Mouse (Mus musculus) thymus, postnatal 10 days (tissue): ENCODE results near the gene Phlda2.
A peak's percentile ranks its signal among the peaks of the same experiment; 100 is the strongest.

Experiments
- DNase-seq, 2 experiments: peaks; one replicate each; pipeline ENCODE4 v3.0.0; 2021; ENCODE audit warnings: low spot score in 2 of 2

Gene Phlda2

DNA sequence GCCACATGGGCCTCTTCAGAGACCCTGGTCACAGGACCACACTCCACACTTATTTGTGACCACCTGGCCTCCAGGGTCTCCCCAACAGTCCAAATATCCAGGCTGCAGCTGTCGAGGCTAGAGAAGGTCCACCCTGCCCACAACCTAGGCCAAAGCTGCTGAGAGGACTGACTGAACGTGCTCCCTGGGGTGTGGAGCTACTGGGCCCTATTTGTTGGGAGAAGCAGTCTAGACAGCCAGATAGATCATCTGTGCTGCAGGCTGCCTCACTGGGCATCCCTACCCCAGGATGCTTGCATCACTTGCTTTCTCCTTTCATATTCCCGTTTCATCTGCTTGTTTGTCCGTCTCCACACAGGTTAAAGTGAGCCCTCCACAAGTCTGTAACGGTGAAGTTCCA lies 40.4 kb downstream of the Phlda2 start:
- no peak for DNase-seq

DNA sequence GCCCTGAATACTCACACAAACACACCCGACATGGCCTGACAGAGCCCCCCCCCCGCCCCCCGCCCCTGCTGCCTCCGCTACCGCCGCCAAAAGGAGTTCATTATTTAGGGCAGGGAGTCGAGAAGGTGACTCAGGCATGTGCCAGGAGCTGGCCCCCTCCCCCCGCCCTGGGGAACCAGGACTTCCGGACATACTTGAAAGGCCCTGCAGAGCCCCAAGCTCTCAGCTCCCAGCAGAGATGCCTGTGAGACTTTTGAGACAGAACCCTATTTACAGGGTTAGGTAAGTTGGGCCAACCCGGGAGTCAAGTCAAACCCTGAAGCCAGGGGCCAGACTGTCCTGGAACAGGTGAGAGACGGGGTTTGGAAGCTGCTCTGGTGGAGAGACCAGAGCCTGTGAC lies 41.0 kb downstream of the Phlda2 start:
- DNase-seq = no peak

DNA sequence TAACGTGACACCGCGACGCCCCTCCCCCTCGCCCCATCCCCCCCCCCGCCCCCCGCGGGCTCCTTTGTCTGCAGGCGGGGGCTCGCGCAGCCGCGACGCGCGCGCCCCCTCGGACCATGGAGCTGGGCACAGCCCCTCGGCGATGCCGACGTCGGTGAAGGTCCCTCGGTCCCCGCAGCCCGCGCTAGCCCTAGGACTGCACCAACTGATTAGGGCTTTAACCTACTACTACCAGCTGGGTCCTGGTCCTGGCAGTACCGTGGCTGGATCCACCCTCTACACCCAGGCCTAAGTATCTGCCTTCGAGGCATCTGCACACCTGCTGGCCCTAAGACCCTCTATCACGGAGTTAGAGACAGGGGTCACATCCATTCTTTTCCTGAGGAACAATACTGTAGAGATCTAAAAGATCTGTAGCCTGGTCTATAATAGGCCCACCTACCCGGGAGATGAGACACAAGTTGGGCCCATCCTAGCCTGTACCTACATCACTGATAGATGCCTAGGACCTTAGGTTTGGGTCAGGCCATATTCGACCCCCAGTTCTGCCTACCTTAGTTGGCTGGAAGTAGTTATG lies 41.6 kb downstream of the Phlda2 start:
- DNase-seq = no peak

DNA sequence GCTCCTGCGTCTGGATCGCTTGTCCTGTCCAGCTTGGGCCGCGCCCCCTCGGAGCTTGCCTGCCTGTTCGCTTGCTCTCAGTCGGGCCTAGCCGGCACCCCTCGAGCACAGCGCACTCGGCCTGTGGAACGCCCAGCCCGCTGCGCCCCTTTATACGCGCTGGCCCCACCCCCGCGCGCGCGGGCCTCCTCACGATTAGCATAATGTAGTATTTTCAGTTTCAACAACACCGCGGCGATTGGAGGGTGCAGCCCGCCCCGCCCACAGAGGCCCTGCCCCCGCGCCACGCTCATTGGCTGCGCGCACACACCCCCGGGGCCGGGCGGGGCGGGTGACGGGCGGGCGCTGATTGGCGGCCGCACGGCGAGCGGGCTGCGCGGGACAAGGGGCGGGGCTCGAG lies 42.1 kb downstream of the Phlda2 start, which contains the start of gene Cdkn1c:
Gene Cdkn1c (minus strand): TSS at position 177 of the 400 bp plus-strand sequence.
- peak; percentile 87 to 89 for DNase-seq

DNA sequence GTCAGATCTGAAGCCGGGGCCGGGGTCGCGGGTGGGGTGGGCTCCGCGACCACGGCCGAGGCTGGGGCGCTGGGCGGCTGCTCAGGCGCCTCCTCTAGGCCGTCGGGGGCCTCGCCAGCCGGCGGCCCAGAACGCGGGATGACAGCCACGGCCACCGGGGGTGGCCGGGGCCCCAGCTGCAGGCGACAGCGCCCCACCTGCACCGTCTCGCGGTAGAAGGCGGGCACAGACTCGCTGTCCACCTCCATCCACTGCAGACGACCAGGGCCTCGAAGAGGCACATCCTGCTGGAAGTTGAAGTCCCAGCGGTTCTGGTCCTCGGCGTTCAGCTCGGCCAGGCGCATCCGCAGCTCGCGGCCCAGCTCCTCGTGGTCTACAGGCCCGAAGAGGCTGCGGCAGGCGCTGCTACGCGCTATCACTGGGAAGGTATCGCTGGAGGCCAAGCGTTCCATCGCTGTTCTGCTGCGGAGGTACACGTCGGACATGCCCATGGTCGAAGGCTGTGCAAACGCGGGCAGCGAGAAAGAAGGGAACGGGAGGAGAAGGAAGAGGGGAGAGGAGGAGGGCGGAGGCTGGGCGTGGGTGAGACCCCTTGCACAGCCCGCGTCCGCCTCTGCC lies 42.6 kb downstream of the Phlda2 start:
- DNase-seq = no peak

DNA sequence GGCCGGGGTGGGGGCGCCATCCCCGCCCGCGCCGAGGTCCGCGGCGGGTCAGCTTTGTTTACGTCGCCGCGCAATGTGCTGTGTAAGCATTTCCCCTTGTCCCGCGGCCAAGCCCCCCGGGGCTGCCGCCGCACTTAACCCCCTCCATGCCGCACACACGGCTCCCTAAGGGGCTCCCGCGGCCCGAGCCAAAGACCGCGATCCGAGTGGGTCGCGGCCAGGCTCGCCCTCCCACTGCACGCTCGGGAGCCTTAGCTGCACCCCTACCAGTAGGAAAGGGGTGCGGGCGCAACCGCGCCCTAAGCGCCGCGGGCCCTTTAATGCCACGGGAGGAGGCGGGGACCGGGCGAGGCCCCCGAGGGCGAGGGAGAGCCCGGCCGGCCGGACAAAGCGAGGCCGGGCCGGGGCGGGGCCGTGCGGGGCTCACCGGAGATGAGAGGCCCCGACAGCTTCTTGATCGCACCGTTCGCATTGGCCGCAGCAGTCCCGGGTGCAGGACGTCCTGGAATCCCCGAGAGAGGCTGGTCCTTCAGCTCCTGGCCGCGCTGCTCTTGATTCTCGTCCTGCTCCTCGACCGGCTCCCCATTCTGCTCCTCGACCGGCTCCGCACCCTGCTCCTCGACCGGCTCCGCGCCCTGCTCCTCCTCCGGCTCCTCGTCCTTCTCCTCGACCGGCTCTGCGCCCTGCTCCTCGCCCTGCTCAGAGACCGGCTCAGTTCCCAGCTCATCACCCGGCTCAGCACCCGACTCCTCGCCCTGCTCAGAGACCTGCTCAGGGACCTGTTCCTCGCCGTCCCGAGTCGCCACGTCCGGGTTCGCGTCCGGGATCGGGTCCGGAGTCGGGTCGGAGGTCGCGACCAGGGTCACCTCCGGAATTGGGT lies 43.4 kb downstream of the Phlda2 start:
- peak in 1 of 2 experiments; percentile 20 for DNase-seq

DNA sequence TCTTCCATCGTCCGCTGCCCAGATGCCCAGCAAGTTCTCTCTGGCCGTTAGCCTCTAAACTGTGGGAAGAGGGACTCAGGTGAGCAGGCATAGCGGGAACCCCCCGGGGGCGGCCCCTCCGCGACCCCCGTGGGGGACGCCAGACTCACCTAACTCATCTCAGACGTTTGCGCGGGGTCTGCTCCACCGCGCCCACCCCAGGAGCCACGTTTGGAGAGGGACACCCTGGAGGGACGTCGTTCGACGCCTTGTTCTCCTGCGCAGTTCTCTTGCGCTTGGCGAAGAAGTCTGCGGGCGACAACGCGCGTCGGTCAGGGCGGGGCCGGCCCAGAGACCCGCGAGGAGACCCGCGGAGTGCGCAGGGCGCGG lies 44.0 kb downstream of the Phlda2 start:
- DNase-seq = no peak
